Mouse (Mus musculus): ENCODE results near the gene Armh3. TPM values are rescaled to one million over a fixed set of nuclear protein-coding genes. Genes with fewer than 3 reads are reported as not detected.
"Not testable (repeated sequence)": the region's sequence is repeated elsewhere in the genome, so short reads cannot be mapped to it uniquely, and the experiment has no call there.

Gene Armh3
- polyA plus RNA-seq, 1 experiment from 2014 or later, result 20.1 TPM

DNA sequence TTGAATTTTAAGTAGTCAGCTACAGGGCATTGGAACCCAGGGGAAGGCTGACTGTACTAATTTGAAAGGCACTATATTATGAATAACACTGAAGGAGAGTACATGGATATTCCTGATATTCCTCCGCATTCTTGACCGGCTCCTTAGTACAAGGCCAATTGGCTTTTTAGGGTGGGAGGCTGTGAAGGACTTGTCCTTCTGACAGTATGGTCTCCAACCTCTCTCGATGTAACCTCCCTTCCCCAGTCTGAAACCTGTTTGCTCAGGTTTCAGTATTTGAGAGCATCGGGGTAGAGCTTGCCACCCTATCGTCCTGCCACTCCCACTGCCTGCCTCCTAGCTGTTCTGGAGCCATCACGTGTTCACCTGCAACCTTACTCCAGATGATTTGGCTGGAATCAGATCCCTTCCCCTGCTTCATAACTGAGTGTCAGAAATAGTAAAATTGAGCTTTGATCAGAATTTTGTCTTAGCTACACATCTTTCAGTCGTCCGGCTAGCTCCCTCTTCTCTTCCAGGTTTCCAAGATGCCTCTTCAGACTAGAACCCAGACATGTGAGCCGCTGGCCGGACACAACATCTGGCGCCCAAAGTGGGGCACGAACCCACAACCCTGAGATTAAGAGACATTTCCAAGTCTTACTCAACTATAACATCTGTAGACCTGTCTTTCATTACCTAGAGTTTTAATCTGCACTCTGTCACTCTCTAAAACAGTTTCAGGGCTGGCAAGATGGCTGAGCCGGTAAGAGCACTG lies 4.1 kb downstream of the Armh3 start:
- Histone ChIP-seq H3K36me3 (peaks cover 29% of the 10 kb centered on the region), H3K9me3 (replicated peaks) (no peaks in the 10 kb centered on the region), H3K27me3 (ENCODE audit: low read depth, poor library complexity, severe bottlenecking) (no peaks in the 10 kb centered on the region), H3K27ac (no peak overlapping the region), H3K4me3 (no peak overlapping the region), H3K4me1 (peaks cover 8% of the 10 kb centered on the region)
- no peak for DNase-seq (ENCODE audit: low spot score)
- WGBS, result 96% methylated on average over 13 of the region's 13 CpGs

- not testable (repeated sequence) for H3K27me3 ChIP-seq (ENCODE audit: low read depth, poor library complexity, severe bottlenecking); H3K4me1 ChIP-seq; H3K9me3 ChIP-seq (replicated peaks); H3K27ac ChIP-seq; DNase-seq (ENCODE audit: low spot score); H3K4me3 ChIP-seq
- H3K36me3 ChIP-seq, result peaks cover 35% of the 10 kb centered on the region
- WGBS, result 86% methylated on average over 6 of the region's 6 CpGs
Measured at GRCm38 (mm10) chr19:45993441-45993840, 4.8 kb downstream of the Armh3 start.

DNA sequence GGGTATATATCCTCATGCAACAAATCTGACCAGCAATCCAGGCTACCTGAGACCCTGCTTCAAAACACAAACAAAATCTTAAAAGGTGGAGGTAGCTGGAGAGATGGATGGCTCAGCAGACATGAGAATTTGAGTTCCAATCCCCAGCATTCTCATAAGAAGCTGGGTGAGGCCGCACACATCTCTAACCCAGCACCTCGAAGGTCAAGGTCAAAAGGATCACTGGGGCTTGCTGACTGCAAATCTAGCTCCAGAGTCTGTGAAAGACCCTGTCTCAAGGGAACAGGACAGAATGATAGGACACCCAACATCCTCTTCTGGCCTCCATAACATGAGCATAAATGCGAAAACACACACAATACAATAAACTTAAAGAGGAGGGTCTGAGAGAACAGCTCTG lies 7.1 kb downstream of the Armh3 start:
- no peak for DNase-seq (ENCODE audit: low spot score)
- 93% methylated on average over 3 of the region's 3 CpGs for WGBS
- no peak overlapping the region for H3K27ac ChIP-seq
- no peaks in the 10 kb centered on the region for H3K9me3 ChIP-seq (replicated peaks)
- H3K36me3 ChIP-seq, result peaks cover 42% of the 10 kb centered on the region
- no peaks in the 10 kb centered on the region for H3K4me1 ChIP-seq
- H3K4me3 ChIP-seq, result no peak overlapping the region
- no peaks in the 10 kb centered on the region for H3K27me3 ChIP-seq (ENCODE audit: low read depth, poor library complexity, severe bottlenecking)

DNA sequence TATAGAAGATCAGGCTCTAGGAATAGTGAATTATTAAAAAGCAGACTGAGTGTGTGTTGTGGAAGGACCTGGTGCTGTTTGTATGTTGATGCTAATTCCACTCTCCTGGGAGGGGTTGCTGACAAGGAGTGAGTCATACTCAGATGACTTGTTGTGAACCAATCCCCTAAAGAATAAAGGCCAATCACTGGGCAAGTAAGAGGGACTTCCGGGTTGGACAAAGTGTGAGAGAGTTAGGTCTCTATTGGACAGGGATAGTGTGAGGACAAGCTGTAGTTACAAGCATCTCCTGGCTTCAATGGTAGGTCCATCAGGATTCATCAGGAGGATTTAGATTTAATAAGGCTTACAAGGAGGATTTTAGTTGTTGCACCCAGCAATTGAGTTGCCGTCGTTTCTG lies 10.1 kb downstream of the Armh3 start:
- peaks cover 23% of the 10 kb centered on the region for H3K36me3 ChIP-seq
- H3K4me1 ChIP-seq, result no peaks in the 10 kb centered on the region
- H3K9me3 ChIP-seq (replicated peaks), result no peaks in the 10 kb centered on the region
- DNase-seq (ENCODE audit: low spot score), result no peak
- H3K27ac ChIP-seq, result no peak overlapping the region
- H3K27me3 ChIP-seq (ENCODE audit: low read depth, poor library complexity, severe bottlenecking), result no peaks in the 10 kb centered on the region
- no peak overlapping the region for H3K4me3 ChIP-seq
- WGBS, result 96% methylated on average over 3 of the region's 3 CpGs

DNA sequence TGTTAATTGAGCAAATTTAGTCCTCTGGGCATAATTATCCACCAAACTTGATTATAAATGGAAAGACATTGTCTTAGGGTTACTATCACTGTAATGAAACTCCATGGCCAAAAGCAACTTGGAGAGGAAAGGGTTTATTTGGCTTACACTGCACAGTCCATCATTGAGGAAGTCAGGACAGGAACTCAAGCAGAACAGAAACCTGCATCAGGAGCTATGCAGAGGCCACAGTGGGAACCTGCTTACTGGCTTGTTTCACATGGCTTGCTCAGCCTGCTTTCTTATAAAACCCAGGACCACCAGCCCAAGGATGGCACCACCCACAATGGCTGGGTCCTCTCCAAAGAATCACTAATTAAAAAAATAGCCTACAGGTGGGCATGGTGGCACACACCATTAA lies 13.9 kb downstream of the Armh3 start:
- DNase-seq (ENCODE audit: low spot score), result no peak
- Histone ChIP-seq H3K9me3 (replicated peaks) (no peaks in the 10 kb centered on the region), H3K36me3 (peaks cover 21% of the 10 kb centered on the region; the same call in 1 of the 2 replicates), H3K4me1 (no peaks in the 10 kb centered on the region), H3K4me3 (no peak overlapping the region), H3K27ac (no peak overlapping the region), H3K27me3 (ENCODE audit: low read depth, poor library complexity, severe bottlenecking) (no peaks in the 10 kb centered on the region)

- peaks cover 47% of the 10 kb centered on the region for H3K36me3 ChIP-seq
- WGBS, result 17% methylated on average over 5 of the region's 5 CpGs
- peak overlapping the region; percentile 36; the same call in 1 of the 2 replicates for H3K27ac ChIP-seq
- no peaks in the 10 kb centered on the region for H3K9me3 ChIP-seq (replicated peaks)
- no peak for DNase-seq (ENCODE audit: low spot score)
- H3K4me3 ChIP-seq, result no peak overlapping the region
- peaks cover 18% of the 10 kb centered on the region for H3K4me1 ChIP-seq
- no peaks in the 10 kb centered on the region for H3K27me3 ChIP-seq (ENCODE audit: low read depth, poor library complexity, severe bottlenecking)
Measured at GRCm38 (mm10) chr19:45960770-45961169, 37.5 kb downstream of the Armh3 start.

GRCm38 (mm10) chr19:45956736-45957135 lies 41.6 kb downstream of the Armh3 start:
- Histone ChIP-seq H3K36me3 (peaks cover 37% of the 10 kb centered on the region), H3K27ac (no peak overlapping the region)

GRCm38 (mm10) chr19:45953286-45953685 lies 45.0 kb downstream of the Armh3 start:
- Histone ChIP-seq H3K4me1 (no peaks in the 10 kb centered on the region), H3K27me3 (ENCODE audit: low read depth, poor library complexity, severe bottlenecking) (no peaks in the 10 kb centered on the region), H3K9me3 (replicated peaks) (no peaks in the 10 kb centered on the region), H3K4me3 (no peak overlapping the region), H3K36me3 (peaks cover 37% of the 10 kb centered on the region), H3K27ac (no peak overlapping the region)
- 11% methylated on average over 3 of the region's 3 CpGs for WGBS
- no peak for DNase-seq (ENCODE audit: low spot score)

More at GRCm38 (mm10) chr19:45956736-45957135, 41.6 kb downstream of the Armh3 start:
- no peaks in the 10 kb centered on the region for H3K27me3 ChIP-seq (ENCODE audit: low read depth, poor library complexity, severe bottlenecking)
- H3K4me3 ChIP-seq, result no peak overlapping the region
- H3K4me1 ChIP-seq, result peaks cover 13% of the 10 kb centered on the region
- H3K9me3 ChIP-seq (replicated peaks), result no peaks in the 10 kb centered on the region
- DNase-seq (ENCODE audit: low spot score), result no peak
- 92% methylated on average over 7 of the region's 7 CpGs for WGBS

DNA sequence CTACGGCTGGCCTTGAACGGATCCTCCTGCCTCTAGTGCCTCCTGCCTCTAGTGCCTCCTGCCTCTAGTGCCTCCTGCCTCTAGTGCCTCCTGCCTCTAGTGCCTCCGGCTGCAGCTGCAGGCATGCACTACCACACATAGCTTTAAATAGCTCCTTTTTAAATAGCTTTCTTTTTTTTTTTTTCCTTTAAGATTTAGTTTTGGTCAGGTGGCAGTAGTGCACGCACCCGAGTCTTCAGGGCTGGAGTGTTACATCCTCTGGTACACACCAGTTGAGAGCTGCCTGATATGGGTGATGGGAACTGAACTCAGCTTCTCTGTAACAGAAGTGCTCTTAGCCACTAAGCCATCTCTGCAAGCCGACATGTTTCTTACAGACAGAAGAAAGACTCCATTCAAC lies 49.1 kb downstream of the Armh3 start:
- no peaks in the 10 kb centered on the region for H3K9me3 ChIP-seq (replicated peaks)
- no peak overlapping the region for H3K27ac ChIP-seq
- no peaks in the 10 kb centered on the region for H3K4me1 ChIP-seq
- peaks cover 38% of the 10 kb centered on the region for H3K36me3 ChIP-seq
- H3K27me3 ChIP-seq (ENCODE audit: low read depth, poor library complexity, severe bottlenecking), result no peaks in the 10 kb centered on the region
- no peak overlapping the region for H3K4me3 ChIP-seq
- no peak for DNase-seq (ENCODE audit: low spot score)
- 92% methylated on average over 6 of the region's 6 CpGs for WGBS

GRCm38 (mm10) chr19:45947764-45948163 lies 50.5 kb downstream of the Armh3 start:
- DNase-seq (ENCODE audit: low spot score), result no peak
- Histone ChIP-seq H3K27ac (no peak overlapping the region), H3K36me3 (peaks cover 41% of the 10 kb centered on the region), H3K4me1 (no peaks in the 10 kb centered on the region), H3K27me3 (ENCODE audit: low read depth, poor library complexity, severe bottlenecking) (no peaks in the 10 kb centered on the region), H3K9me3 (replicated peaks) (no peaks in the 10 kb centered on the region), H3K4me3 (no peak overlapping the region)
- WGBS, result 91% methylated on average over 2 of the region's 2 CpGs

DNA sequence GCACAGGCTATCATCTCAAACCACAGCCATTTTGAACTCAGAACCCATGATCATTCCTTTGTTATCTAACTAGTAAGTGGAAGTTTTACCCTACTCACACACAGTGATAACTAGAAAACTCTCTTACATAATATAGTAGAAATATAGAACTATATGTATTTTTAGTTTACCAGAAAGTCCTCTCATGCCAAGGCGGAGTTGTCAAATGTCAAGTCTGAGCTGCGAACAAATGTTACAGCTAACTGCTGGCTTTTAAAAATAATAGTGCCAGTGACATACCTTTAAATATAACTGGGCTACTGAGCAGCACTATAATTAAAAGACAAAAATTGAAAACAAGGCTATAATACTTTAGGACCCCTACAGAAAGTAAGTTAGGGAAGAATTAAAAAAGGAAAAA lies 51.0 kb downstream of the Armh3 start:
- no peaks in the 10 kb centered on the region for H3K27me3 ChIP-seq (ENCODE audit: low read depth, poor library complexity, severe bottlenecking)
- no peak overlapping the region for H3K4me3 ChIP-seq
- no peak for DNase-seq (ENCODE audit: low spot score)
- no peaks in the 10 kb centered on the region for H3K4me1 ChIP-seq
- WGBS, result 97% methylated on average over 2 of the region's 2 CpGs
- H3K9me3 ChIP-seq (replicated peaks), result no peaks in the 10 kb centered on the region
- no peak overlapping the region for H3K27ac ChIP-seq
- H3K36me3 ChIP-seq, result peaks cover 41% of the 10 kb centered on the region

GRCm38 (mm10) chr19:45946541-45946940 lies 51.7 kb downstream of the Armh3 start:
- Histone ChIP-seq H3K36me3 (peaks cover 45% of the 10 kb centered on the region), H3K27me3 (ENCODE audit: low read depth, poor library complexity, severe bottlenecking) (no peaks in the 10 kb centered on the region), H3K9me3 (replicated peaks) (no peaks in the 10 kb centered on the region), H3K4me1 (no peaks in the 10 kb centered on the region), H3K4me3 (no peak overlapping the region), H3K27ac (no peak overlapping the region)
- DNase-seq (ENCODE audit: low spot score), result no peak
- 94% methylated on average over 9 of the region's 9 CpGs for WGBS

GRCm38 (mm10) chr19:45945986-45946385 lies 52.3 kb downstream of the Armh3 start:
- Histone ChIP-seq H3K27ac (no peak overlapping the region), H3K27me3 (ENCODE audit: low read depth, poor library complexity, severe bottlenecking) (no peaks in the 10 kb centered on the region), H3K36me3 (peaks cover 45% of the 10 kb centered on the region), H3K9me3 (replicated peaks) (no peaks in the 10 kb centered on the region), H3K4me3 (no peak overlapping the region), H3K4me1 (no peaks in the 10 kb centered on the region)
- 95% methylated on average over 2 of the region's 2 CpGs for WGBS
- DNase-seq (ENCODE audit: low spot score), result no peak

GRCm38 (mm10) chr19:45943758-45944157 lies 54.5 kb downstream of the Armh3 start:
- Histone ChIP-seq H3K4me1 (no peaks in the 10 kb centered on the region), H3K27ac (no peak overlapping the region), H3K4me3 (no peak overlapping the region), H3K27me3 (ENCODE audit: low read depth, poor library complexity, severe bottlenecking) (no peaks in the 10 kb centered on the region), H3K9me3 (replicated peaks) (no peaks in the 10 kb centered on the region), H3K36me3 (peaks cover 54% of the 10 kb centered on the region)
- no peak for DNase-seq (ENCODE audit: low spot score)
- 78% methylated on average over 4 of the region's 4 CpGs for WGBS
